Mouse (Mus musculus) midbrain, embryonic 13.5 days (tissue): ENCODE measurements around the gene Ercc5. TPM values are rescaled to one million over a fixed set of nuclear protein-coding genes. Genes with fewer than 3 reads are reported as not detected.

Experiments used
- ATAC-seq: fragments of 200-750 bp; cut with Nextera tagmentation; 2 replicates; pipeline ENCODE4 v1.8.0; 2017; ENCODE audit warnings: mild to moderate bottlenecking, moderate TSS enrichment, moderate library complexity
- H3K27ac ChIP-seq: fragments of 300-500 bp; sonication (generic); 2 replicates; pipeline ENCODE4 v1.5.1; 2015; ENCODE audit warnings: inconsistent platforms, mild to moderate bottlenecking, moderate library complexity
- H3K27me3 ChIP-seq: fragments of 300-500 bp; sonication (generic); 2 replicates; pipeline ENCODE4 v1.6.1; 2015; ENCODE audit warnings: mild to moderate bottlenecking, inconsistent platforms
- H3K36me3 ChIP-seq: fragments of 300-500 bp; sonication (generic); 2 replicates; pipeline ENCODE4 v1.6.1; 2015; ENCODE audit warnings: mild to moderate bottlenecking, inconsistent platforms
- H3K4me1 ChIP-seq: fragments of 300-500 bp; sonication (generic); replicated peaks from 2 replicates; pipeline ENCODE4 v1.6.1; 2015; ENCODE audit warnings: inconsistent platforms
- H3K4me2 ChIP-seq: fragments of 300-500 bp; sonication (generic); replicated peaks from 2 replicates; pipeline ENCODE4 v1.6.1; 2015; ENCODE audit warnings: moderate library complexity, mild to moderate bottlenecking, inconsistent platforms
- H3K4me3 ChIP-seq: fragments of 300-500 bp; sonication (generic); replicated peaks from 2 replicates; pipeline ENCODE4 v1.5.1; 2015; ENCODE audit warnings: mild to moderate bottlenecking, inconsistent platforms
- H3K9ac ChIP-seq: fragments of 300-500 bp; sonication (generic); replicated peaks from 2 replicates; pipeline ENCODE4 v1.6.1; 2015; ENCODE audit warnings: mild to moderate bottlenecking, inconsistent platforms
- H3K9me3 ChIP-seq: fragments of 300-500 bp; sonication (generic); 2 replicates; pipeline ENCODE4 v1.6.1; 2016; ENCODE audit warnings: mild to moderate bottlenecking, inconsistent platforms
- WGBS: fragments of 180-500 bp; shearing (Covaris S2); methylation state at CpG from one replicate; pipeline ENCODE4 v1.1.7; 2015; 5-methylcytosine and 5-hydroxymethylcytosine counted together
- polyA plus RNA-seq: library from polyadenylated mRNA; unstranded; fragments of >200 nt; fragmentation: Nextera tagmentation; extraction: Ambion mirVana; gene quantifications from 2 replicates; pipeline ENCODE4 v1.2.1, GENCODE M21; 2015

Ercc5 gene
- polyA plus RNA-seq, 1 experiment from 2014 or later, result 39.7 TPM

DNA sequence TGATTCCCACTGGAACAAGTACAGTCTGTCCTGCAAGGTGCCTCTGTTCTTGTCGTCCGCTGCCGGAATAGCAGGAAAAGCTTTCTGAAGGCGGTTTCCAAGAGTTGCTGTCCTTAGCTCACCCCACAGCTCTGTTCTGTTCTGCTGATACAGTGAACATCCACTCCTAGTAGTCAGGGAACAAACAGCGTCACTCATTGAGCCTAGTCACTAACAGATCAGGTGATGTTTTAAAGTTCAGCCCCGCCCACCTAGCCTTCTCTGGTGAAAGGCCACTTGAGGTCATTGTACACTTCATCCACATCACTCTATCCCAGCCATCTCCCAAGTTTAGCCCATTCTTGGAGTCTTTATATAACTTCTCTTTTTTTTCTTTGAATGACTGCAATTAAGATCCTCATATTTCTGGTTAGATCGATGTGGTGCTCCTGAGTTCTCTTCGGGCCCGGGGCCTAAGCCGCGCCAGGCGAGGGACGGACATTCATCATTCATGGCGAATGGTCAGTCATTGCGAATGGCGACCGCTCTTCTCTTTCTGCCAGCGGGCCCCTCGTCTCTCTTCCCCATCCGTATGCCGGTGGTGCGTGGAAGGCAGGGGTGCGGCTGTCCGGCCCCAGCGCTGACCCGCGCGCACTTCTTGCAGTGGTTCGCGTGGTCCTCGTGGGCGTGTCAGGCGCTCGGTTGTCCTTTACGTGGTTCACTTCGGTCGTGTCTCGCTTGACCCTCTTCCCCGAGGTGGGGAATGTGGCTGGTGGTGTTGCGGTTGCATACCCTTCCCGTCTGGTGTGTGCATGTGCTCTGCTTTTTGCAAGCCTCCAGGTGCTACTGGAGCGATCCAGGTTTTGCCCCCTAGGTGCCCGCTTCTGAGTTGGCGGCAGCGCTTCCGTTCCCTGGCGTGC is 51.0 kb downstream of the Ercc5 start:
- peak overlapping the region; percentile 53 for H3K4me3 ChIP-seq
- no peaks in the 10 kb centered on the region for H3K36me3 ChIP-seq
- H3K4me1 ChIP-seq, result no peaks in the 10 kb centered on the region
- 0 out of 2 replicates have a peak, but pooled peaks cover 3% of the 10 kb centered on the region for H3K27me3 ChIP-seq
- WGBS, result 18% methylated on average over 47 of the region's 47 CpGs
- no peaks in the 10 kb centered on the region for H3K9me3 ChIP-seq
- no peak overlapping the region for H3K27ac ChIP-seq
- peak overlapping the region; percentile 67 for H3K9ac ChIP-seq
- H3K4me2 ChIP-seq, result peak overlapping the region; percentile 85
- ATAC-seq, result peak; percentile 79

DNA sequence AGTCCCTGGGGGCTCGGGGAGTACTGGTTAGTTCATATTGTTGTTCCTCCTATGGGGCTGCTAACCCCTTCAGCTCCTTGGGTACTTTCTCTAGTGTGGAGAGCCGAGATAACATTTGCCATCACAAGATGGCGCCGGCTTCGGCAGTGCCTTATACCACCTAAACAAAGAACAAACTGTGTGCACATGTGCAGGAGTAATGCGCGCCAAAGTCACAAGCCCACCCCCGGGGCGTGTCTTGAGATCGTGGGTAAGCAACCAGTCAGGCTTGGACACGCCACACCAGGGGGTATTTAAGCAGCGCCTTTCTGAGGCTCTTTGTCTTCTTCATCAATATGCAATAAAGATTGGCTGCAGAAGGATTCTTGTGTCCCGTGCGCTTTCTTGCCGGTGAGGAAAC is 55.3 kb downstream of the Ercc5 start:
- 90% methylated on average over 15 of the region's 15 CpGs for WGBS
- no peaks in the 10 kb centered on the region for H3K4me1 ChIP-seq
- no peaks in the 10 kb centered on the region for H3K9me3 ChIP-seq
- no peak overlapping the region for H3K4me3 ChIP-seq
- H3K27ac ChIP-seq, result no peak overlapping the region
- H3K36me3 ChIP-seq, result no peaks in the 10 kb centered on the region
- H3K4me2 ChIP-seq, result no peak overlapping the region
- no peak overlapping the region for H3K9ac ChIP-seq
- ATAC-seq, result no peak
- H3K27me3 ChIP-seq, result 0 out of 2 replicates have a peak, but pooled peaks cover 3% of the 10 kb centered on the region

DNA sequence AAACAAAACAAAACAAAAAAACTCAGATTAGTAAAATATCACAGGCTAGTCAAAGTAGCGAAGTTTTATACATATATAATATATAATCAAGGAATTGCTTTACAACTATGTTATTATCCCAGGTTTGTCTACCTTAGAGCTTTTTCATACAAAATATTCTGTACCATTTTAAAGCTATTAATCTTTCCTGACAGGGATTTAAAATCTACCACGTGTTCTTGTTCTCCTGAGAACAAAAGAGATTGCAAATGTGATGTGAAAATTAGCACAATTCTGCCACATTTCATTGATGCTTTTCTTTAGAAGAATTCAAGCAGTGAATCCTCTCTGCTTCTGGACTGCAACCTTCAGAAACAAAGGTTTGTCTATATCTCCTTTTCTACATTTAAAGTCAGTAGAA is 66.9 kb downstream of the Ercc5 start:
- Histone ChIP-seq H3K4me3 (no peak overlapping the region), H3K36me3 (no peaks in the 10 kb centered on the region), H3K9me3 (no peaks in the 10 kb centered on the region), H3K27ac (no peak overlapping the region), H3K4me2 (no peak overlapping the region), H3K9ac (no peak overlapping the region), H3K4me1 (no peaks in the 10 kb centered on the region), H3K27me3 (no peaks in the 10 kb centered on the region)
- 50% methylated on average over 2 of the region's 2 CpGs for WGBS
- no peak for ATAC-seq

DNA sequence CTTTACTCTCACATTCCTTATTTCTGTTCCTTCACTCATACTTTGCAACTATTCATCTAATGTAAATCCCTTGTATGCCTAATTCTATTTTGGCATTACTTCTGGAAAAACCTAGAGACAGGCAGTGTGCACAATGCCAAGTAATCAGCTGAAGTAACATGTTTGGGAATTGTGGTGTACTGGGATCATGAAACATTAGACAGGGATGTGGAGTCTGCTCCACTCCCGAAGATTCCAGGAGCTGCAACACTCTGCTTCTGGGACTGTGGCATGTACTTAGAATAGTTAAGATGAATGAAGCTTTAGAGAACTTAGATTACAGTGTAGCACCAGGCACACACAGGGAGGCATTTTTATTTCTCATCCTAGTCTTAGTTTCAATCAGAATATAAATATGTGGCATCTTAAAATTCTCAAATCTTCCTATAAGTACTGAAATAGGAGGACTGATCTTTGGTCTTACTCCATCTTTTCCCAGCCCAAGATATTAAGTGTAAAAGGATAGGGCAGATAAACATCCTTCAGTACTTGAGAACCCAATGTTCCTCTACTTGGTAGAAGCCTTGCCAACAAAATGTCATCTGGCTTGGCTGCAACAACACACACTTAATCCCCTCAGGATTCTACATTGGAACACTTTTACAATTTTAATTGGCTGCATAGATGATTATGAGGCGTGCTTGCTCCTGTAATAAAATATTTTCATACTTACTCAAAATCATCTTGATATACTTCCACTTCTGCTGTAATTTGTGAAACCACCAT is 69.0 kb downstream of the Ercc5 start:
- no peaks in the 10 kb centered on the region for H3K36me3 ChIP-seq
- H3K4me1 ChIP-seq, result no peaks in the 10 kb centered on the region
- H3K4me3 ChIP-seq, result no peak overlapping the region
- H3K27ac ChIP-seq, result no peak overlapping the region
- ATAC-seq, result no peak
- no peak overlapping the region for H3K9ac ChIP-seq
- H3K27me3 ChIP-seq, result no peaks in the 10 kb centered on the region
- no peaks in the 10 kb centered on the region for H3K9me3 ChIP-seq
- H3K4me2 ChIP-seq, result no peak overlapping the region
- WGBS, result 88% methylated on average over 2 of the region's 2 CpGs

DNA sequence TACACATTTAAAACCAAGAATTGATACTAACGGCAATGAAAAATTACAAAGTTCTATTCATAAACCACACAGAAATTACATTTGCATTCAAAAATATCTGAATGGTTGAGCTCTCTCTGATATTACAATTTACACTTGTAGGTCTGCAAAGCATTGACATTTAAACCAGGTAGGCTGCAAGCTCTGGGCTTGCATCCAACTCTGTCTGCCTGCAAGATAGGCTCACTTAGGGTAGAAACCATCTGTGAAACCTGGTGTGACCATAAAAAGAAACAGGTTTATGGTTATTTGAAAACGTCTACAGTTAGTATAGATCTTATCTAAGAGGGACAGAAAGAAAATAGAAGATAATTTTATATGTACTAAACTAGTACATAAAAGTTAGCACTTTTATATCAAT is 69.6 kb downstream of the Ercc5 start:
- Histone ChIP-seq H3K27me3 (no peaks in the 10 kb centered on the region), H3K9ac (no peak overlapping the region)
- 85% methylated on average over 2 of the region's 2 CpGs for WGBS

DNA sequence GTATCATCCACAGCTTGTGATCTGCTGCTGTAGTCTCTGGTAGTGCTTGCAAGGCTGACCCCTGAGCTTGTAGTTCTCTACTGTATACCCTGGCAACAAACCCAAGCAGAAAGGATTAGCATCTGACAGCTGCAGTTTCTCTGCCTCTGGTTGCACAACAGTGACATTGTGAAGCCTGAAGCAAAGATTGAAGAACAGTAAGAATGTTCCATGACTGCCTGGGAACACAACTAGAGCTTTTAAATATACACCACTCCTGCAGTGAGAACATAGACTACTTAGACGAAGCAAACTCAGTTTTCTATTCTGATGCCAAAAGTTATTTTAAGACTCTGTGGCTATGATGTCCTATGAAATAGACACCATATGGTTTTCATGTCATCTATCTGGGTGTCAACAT is 71.3 kb downstream of the Ercc5 start, which contains the start of gene Mettl21e:
Gene Mettl21e, minus strand, starts transcription at position 86 of the 400 bp plus-strand sequence.
- no peak for ATAC-seq
- no peaks in the 10 kb centered on the region for H3K27me3 ChIP-seq
- H3K4me2 ChIP-seq, result no peak within 1 kb of the TSS
- H3K4me1 ChIP-seq, result no peaks in the 10 kb centered on the region
- no peaks in the 10 kb centered on the region for H3K9me3 ChIP-seq
- 83% methylated on average over 1 of the region's 1 CpGs for WGBS
- H3K36me3 ChIP-seq, result no peaks in the 10 kb centered on the region
- H3K27ac ChIP-seq, result no peak within 1 kb of the TSS
- H3K9ac ChIP-seq, result no peak within 1 kb of the TSS
- no peak within 1 kb of the TSS for H3K4me3 ChIP-seq

More for the DNA sequence above, 69.6 kb downstream of the Ercc5 start:
- H3K4me1 ChIP-seq, result no peaks in the 10 kb centered on the region
- H3K9me3 ChIP-seq, result no peaks in the 10 kb centered on the region
- no peaks in the 10 kb centered on the region for H3K36me3 ChIP-seq
- H3K4me3 ChIP-seq, result no peak overlapping the region
- H3K4me2 ChIP-seq, result no peak overlapping the region
- H3K27ac ChIP-seq, result no peak overlapping the region
- no peak for ATAC-seq

DNA sequence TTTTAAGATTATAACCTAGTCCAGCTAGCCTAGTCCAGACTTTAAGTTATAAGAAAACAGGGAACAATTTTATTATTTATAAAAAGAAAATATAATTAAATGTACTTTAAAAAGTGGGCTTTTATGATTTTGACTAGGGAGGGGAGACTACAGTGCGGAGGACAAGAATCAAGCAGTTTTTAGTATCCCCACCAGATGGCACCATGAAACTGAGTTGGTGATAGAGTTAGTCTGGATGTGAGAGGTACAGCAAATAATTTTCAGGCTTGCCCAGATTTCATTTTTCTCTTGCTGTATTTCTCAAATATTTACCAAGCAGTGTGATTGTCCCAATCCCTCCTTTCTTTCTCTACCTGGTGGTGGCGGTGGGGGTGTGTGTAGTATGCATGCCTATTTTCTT is 81.5 kb downstream of the Ercc5 start:
- no peak overlapping the region for H3K27ac ChIP-seq
- no peaks in the 10 kb centered on the region for H3K9me3 ChIP-seq
- no peaks in the 10 kb centered on the region for H3K36me3 ChIP-seq
- peak; percentile 73; the same call in 1 of the 2 replicates for ATAC-seq
- H3K27me3 ChIP-seq, result no peaks in the 10 kb centered on the region
- no peak overlapping the region for H3K9ac ChIP-seq
- H3K4me1 ChIP-seq, result no peaks in the 10 kb centered on the region
- H3K4me2 ChIP-seq, result no peak overlapping the region
- 53% methylated on average over 2 of the region's 2 CpGs for WGBS
- H3K4me3 ChIP-seq, result no peak overlapping the region

Other genes with a start within 250 kb of the Ercc5 start
- 58.8 and 68.1 TPM in 2 replicates for gene Tpp2, start 214.1 kb upstream of the Ercc5 start, polyA plus RNA-seq
- gene Mettl21c, start 127.7 kb upstream of the Ercc5 start, polyA plus RNA-seq, result 1.3 and 1.4 TPM in 2 replicates
- gene Gm8251, start 85.8 kb upstream of the Ercc5 start, polyA plus RNA-seq, result 0.11 and 0.14 TPM in 2 replicates
- 62.3 and 66.8 TPM in 2 replicates for gene Tex30, start 45.3 kb upstream of the Ercc5 start, polyA plus RNA-seq
- gene Kdelc1, start 28.9 kb upstream of the Ercc5 start, polyA plus RNA-seq, result 33.4 and 35.1 TPM in 2 replicates
- gene Bivm, start 28.8 kb upstream of the Ercc5 start, polyA plus RNA-seq, result 30.5 and 30.8 TPM in 2 replicates
- gene Mettl21e, start 71.2 kb downstream of the Ercc5 start, polyA plus RNA-seq, result not detected in 2 replicates